Mouse (Mus musculus) small intestine, adult 2 months (tissue): Measurements from ENCODE around the gene Mdga1.

Experiments
- CTCF ChIP-seq: fragments of 200-500 bp; IDR thresholded peaks from 2 replicates; pipeline ENCODE4 v1.5.1; 2012; ENCODE audit warnings: low read depth, mild to moderate bottlenecking, control low read depth, inconsistent platforms, low read length, moderate library complexity, mixed read lengths; ENCODE audit not compliant: insufficient replicate concordance, insufficient read length; ENCODE audit errors: extremely low read depth
- POLR2A ChIP-seq: fragments of 200-500 bp; IDR thresholded peaks from 2 replicates; pipeline ENCODE4 v1.6.1; 2012; ENCODE audit warnings: low read depth, mild to moderate bottlenecking, control low read depth, inconsistent platforms, low read length, moderate library complexity

- TF ChIP-seq CTCF = no peak
- TF ChIP-seq POLR2A = no peak
These were observed 24.1 kb upstream of the Mdga1 start for GRCm38 (mm10) chr17:29994011-29994410.
